In the genomic region with DNA sequence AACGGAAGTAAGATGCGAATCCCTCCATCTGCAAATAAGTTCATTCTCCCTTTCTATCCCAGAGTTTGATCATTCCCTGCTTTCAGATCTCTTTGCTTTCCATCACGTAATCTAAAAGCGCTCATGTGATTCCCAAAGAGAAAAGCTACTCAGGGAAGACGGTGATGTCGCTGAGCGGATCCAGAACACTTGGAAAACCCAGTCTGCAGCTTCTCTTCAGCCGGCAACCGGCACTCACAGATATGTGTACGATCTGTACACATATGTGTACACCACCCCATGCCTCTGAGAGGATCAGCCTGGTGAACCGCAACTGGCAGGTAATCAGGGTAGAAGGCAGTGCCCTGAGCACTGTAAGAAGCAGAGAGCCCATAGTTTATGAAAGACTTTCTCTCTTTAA, we compare ENCODE assay signal across 11 mouse cellular contexts. TPM values are rescaled to one million over a fixed set of nuclear protein-coding genes. Genes with fewer than 3 reads are reported as not detected.
A peak's percentile ranks its signal among the peaks of the same experiment; 100 is the strongest.
DNase-seq lines count a peak whose midpoint lies in the region; ATAC-seq and TF ChIP-seq lines count a peak whose summit lies in the region.
"Had no signal": no experiment of that assay in that cellular context is flagged by ENCODE, and none has a peak within 500 bp of the region (broad histone marks: within the 10 kb centered on the region; RNA-seq: fewer than 3 reads in every experiment).

No protein-coding gene starts in this region.

- H3K79me2 ChIP-seq in C2C12 (ENCODE audit: control insufficient read depth, insufficient read depth), result peaks cover 73% of the 10 kb centered on the region

- no peak for ATAC-seq in heart, embryonic 11.5 days (replicated peaks; ENCODE audit: insufficient number of reproducible peaks, low FRiP score, low TSS enrichment)
- no peak for ATAC-seq in heart, embryonic 16.5 days (replicated peaks; ENCODE audit: extremely low read depth, insufficient read depth, low FRiP score)
- no peak for ATAC-seq in liver, embryonic 13.5 days (ENCODE audit: low read depth)

- WGBS in heart, embryonic 11.5 days (ENCODE audit: insufficient replicate concordance), result 74% methylated on average over 11 of the region's 11 CpGs
- 70% methylated on average over 11 of the region's 11 CpGs for WGBS in heart, embryonic 16.5 days
- WGBS in liver, embryonic 13.5 days (ENCODE audit: insufficient replicate concordance), result 89% methylated on average over 11 of the region's 11 CpGs

- no peak for TF ChIP-seq CTCF in C2C12 (IDR thresholded peaks at IDR 0.05; ENCODE audit: control insufficient read depth, insufficient read depth, insufficient read length)

- H3K9ac ChIP-seq in heart, embryonic 11.5 days (ENCODE audit: low read depth, low read length), result no peak overlapping the region
- H3K9ac ChIP-seq in heart, embryonic 16.5 days (ENCODE audit: low read length), result peak overlapping the region; percentile 34; the same call in 1 of the 2 replicates
- no peak overlapping the region for H3K9ac ChIP-seq in liver, embryonic 13.5 days

- peak overlapping the region; percentile 92 for H3K4me2 ChIP-seq in heart, embryonic 11.5 days
- peak overlapping the region; percentile 84 for H3K4me2 ChIP-seq in heart, embryonic 16.5 days (ENCODE audit: low read depth, low read length)
- peak overlapping the region; percentile 94 for H3K4me2 ChIP-seq in liver, embryonic 13.5 days

- H3ac ChIP-seq in C2C12 (ENCODE audit: control insufficient read depth, insufficient read length, low read depth), result peak overlapping the region; percentile 47

- H3K4me3 ChIP-seq in heart, embryonic 11.5 days (ENCODE audit: low read depth, low read length), result peak overlapping the region; percentile 8; the same call in 1 of the 2 replicates
- H3K4me3 ChIP-seq in C2C12 (ENCODE audit: insufficient read depth, poor library complexity, severe bottlenecking), result peak overlapping the region; percentile 59
- H3K4me3 ChIP-seq in heart, embryonic 16.5 days (ENCODE audit: low read length), result peak overlapping the region; percentile 81
- H3K4me3 ChIP-seq in liver, embryonic 13.5 days (replicated peaks), result no peak overlapping the region

- H3K36me3 ChIP-seq in heart, embryonic 11.5 days (ENCODE audit: control insufficient read depth, insufficient read depth, low read length), result no peaks in the 10 kb centered on the region
- peaks cover 18% of the 10 kb centered on the region for H3K36me3 ChIP-seq in C2C12 (ENCODE audit: control insufficient read depth, insufficient read depth)
- no peaks in the 10 kb centered on the region for H3K36me3 ChIP-seq in heart, embryonic 16.5 days (ENCODE audit: control insufficient read depth, insufficient read depth)
- H3K36me3 ChIP-seq in liver, embryonic 13.5 days, result no peaks in the 10 kb centered on the region

- peaks cover 13% of the 10 kb centered on the region for H3K4me1 ChIP-seq in heart, embryonic 11.5 days (ENCODE audit: control insufficient read depth, insufficient read depth, low read length)
- peaks cover 18% of the 10 kb centered on the region for H3K4me1 ChIP-seq in heart, embryonic 16.5 days (ENCODE audit: control insufficient read depth, insufficient read depth, low read length)
- H3K4me1 ChIP-seq in liver, embryonic 13.5 days (replicated peaks), result peaks cover 58% of the 10 kb centered on the region

- H3K9me3 ChIP-seq in heart, embryonic 11.5 days (replicated peaks; ENCODE audit: control insufficient read depth, low read length), result no peaks in the 10 kb centered on the region
- H3K9me3 ChIP-seq in heart, embryonic 16.5 days (replicated peaks; ENCODE audit: control insufficient read depth, low read length), result no peaks in the 10 kb centered on the region
- no peaks in the 10 kb centered on the region for H3K9me3 ChIP-seq in liver, embryonic 13.5 days (replicated peaks)

- DNase-seq in heart, adult 9 months (ENCODE audit: low spot score in 2 of 2), result no peak
- no peak for DNase-seq in liver, embryonic 13.5 days
- DNase-seq in ovary, postnatal 14 days (ENCODE audit: low spot score), result no peak
- DNase-seq in retina, postnatal 1 day, result no peak
- DNase-seq in kidney, postnatal 10 days, result no peak
- DNase-seq: adrenal gland, postnatal 36 days; thymus, adult 2 months had no signal

- H3K27me3 ChIP-seq in heart, embryonic 11.5 days (ENCODE audit: control insufficient read depth, insufficient read depth, low read length), result no peaks in the 10 kb centered on the region
- no peaks in the 10 kb centered on the region for H3K27me3 ChIP-seq in C2C12 (ENCODE audit: control insufficient read depth, insufficient read depth, insufficient read length)
- H3K27me3 ChIP-seq in heart, embryonic 16.5 days (ENCODE audit: control insufficient read depth, insufficient read depth, low read length), result no peaks in the 10 kb centered on the region
- H3K27me3 ChIP-seq in liver, embryonic 13.5 days, result peaks cover 22% of the 10 kb centered on the region

- peaks cover 52% of the 10 kb centered on the region for H3K79me3 ChIP-seq in C2C12 (ENCODE audit: low read depth)

- H3K27ac ChIP-seq in heart, embryonic 11.5 days (ENCODE audit: low read depth, low read length), result no peak overlapping the region
- no peak overlapping the region for H3K27ac ChIP-seq in heart, embryonic 16.5 days (ENCODE audit: low read length)
- no peak overlapping the region for H3K27ac ChIP-seq in liver, embryonic 13.5 days

TF ChIP-seq in C2C12, 6 proteins besides CTCF, POLR2A, EP300 and RAD21:
- TF ChIP-seq CEBPB (IDR thresholded peaks at IDR 0.05; ENCODE audit: low read depth) (no peak), MAX (IDR thresholded peaks at IDR 0.05) (no peak), MYOG (IDR thresholded peaks at IDR 0.05; ENCODE audit: control insufficient read depth, extremely low read depth, insufficient read length) (no peak), MYOD1 (IDR thresholded peaks at IDR 0.05; ENCODE audit: control insufficient read depth, insufficient read length, low read depth) (no peak), FOSL1 (IDR thresholded peaks at IDR 0.05; ENCODE audit: insufficient read depth, low read length, poor library complexity, severe bottlenecking) (no peak), USF1 (IDR thresholded peaks at IDR 0.05; ENCODE audit: low read depth) (no peak)
TF ChIP-seq in C2C12: peak in this region for 0.

RNA-seq across cellular contexts. Expression of gene Wipf1, which starts 1.6 kb away (rescaled TPM):
- 6.3 and 7.8 TPM in 2 replicates for polyA plus RNA-seq in heart, embryonic 11.5 days (2014; fragmentation: Nextera tagmentation; extraction: Ambion mirVana)
- polyA plus RNA-seq in C2C12 (2012; fragmentation: generic; extraction: Trizol), result 16.1 TPM
- polyA plus RNA-seq in heart, embryonic 16.5 days (2015; fragmentation: Nextera tagmentation; extraction: Ambion mirVana), result 5.0 and 7.4 TPM in 2 replicates
- 3.4 and 4.6 TPM in 2 replicates for polyA plus RNA-seq in liver, embryonic 13.5 days (2015; fragmentation: Nextera tagmentation; extraction: Ambion mirVana)

RNA-seq across cellular contexts. Expression of gene Chrna1, which starts 52.2 kb away (rescaled TPM):
- polyA plus RNA-seq in heart, embryonic 11.5 days (2014; fragmentation: Nextera tagmentation; extraction: Ambion mirVana), result 0.15 and 0.33 TPM in 2 replicates
- 105 TPM for polyA plus RNA-seq in C2C12 (2012; fragmentation: generic; extraction: Trizol)
- polyA plus RNA-seq in heart, embryonic 16.5 days (2015; fragmentation: Nextera tagmentation; extraction: Ambion mirVana), result 0.19 and 0.34 TPM in 2 replicates
- 0.39 and 0.44 TPM in 2 replicates for polyA plus RNA-seq in liver, embryonic 13.5 days (2015; fragmentation: Nextera tagmentation; extraction: Ambion mirVana)
- polyA plus RNA-seq: large intestine, adult 2 months had no signal

Comparison
In these comparisons a context has a peak if more than half of its experiments do, and no peak if none do; other contexts are left out.
1. RNA of gene Chrna1, which starts 52.2 kb away (polyA plus RNA-seq): 105 TPM in C2C12 (single experiment); 0.39 to 0.44 TPM in liver, embryonic 13.5 days, 0.19 to 0.34 TPM in heart, embryonic 16.5 days and 0.15 to 0.33 TPM in heart, embryonic 11.5 days; every median in the first group is over 10 times any median in the second.
2. Peak in every context shown above with its lines, with median percentiles within 50 percentile points of each other: H3K4me2 ChIP-seq.